Mouse (Mus musculus) layer of hippocampus, postnatal 36 days (tissue): ENCODE measurements at regions not wholly inside any gene's neighbourhood (a gene's known extent, or its start where the extent isn't known, plus 50 kb on each side); places are given as distances from the start of the nearest gene placed in this dataset.
A peak's percentile ranks its signal among the peaks of the same experiment; 100 is the strongest.
"Not testable (repeated sequence)": the region's sequence is repeated elsewhere in the genome, so short reads cannot be mapped to it uniquely, and the experiment has no call there.

ENCODE experiments used
- DNase-seq, 2 experiments: peaks; one replicate each; pipeline ENCODE4 v3.0.0; 2022

GRCm38 (mm10) chrX:79760887-79761286 is 89.7 kb upstream of the Mageb16 start:
- peak in 1 of 2 experiments; percentile 3 for DNase-seq

- not testable (repeated sequence) for DNase-seq
Measured at GRCm38 (mm10) chrX:79758596-79758995, 87.4 kb upstream of the Mageb16 start.
